Mouse (Mus musculus) hindbrain, embryonic 10.5 days (tissue): ENCODE data around the gene Fggy. TPM values are rescaled to one million over a fixed set of nuclear protein-coding genes. Genes with fewer than 3 reads are reported as not detected.

Experiments used
- DNase-seq: peaks from one replicate; pipeline ENCODE4 v3.0.0-alpha.2; 2017; ENCODE audit warnings: low spot score
- H3K27ac ChIP-seq: fragments of 300-500 bp; sonication (generic); 2 replicates; pipeline ENCODE4 v1.5.1; 2016; ENCODE audit warnings: mild to moderate bottlenecking, moderate library complexity
- H3K27me3 ChIP-seq: fragments of 300-500 bp; sonication (generic); 2 replicates; pipeline ENCODE4 v1.6.1; 2016; ENCODE audit warnings: mild to moderate bottlenecking; ENCODE audit not compliant: poor library complexity, insufficient read depth, severe bottlenecking
- H3K36me3 ChIP-seq: fragments of 300-500 bp; sonication (generic); 2 replicates; pipeline ENCODE4 v1.6.1; 2016; ENCODE audit warnings: mild to moderate bottlenecking, moderate library complexity
- H3K4me1 ChIP-seq: fragments of 300-500 bp; sonication (generic); replicated peaks from 2 replicates; pipeline ENCODE4 v1.6.1; 2016; ENCODE audit warnings: mild to moderate bottlenecking
- H3K4me3 ChIP-seq: fragments of 300-500 bp; sonication (generic); 2 replicates; pipeline ENCODE4 v1.5.1; 2016; ENCODE audit warnings: mild to moderate bottlenecking, moderate library complexity
- H3K9me3 ChIP-seq: fragments of 300-500 bp; sonication (generic); 2 replicates; pipeline ENCODE4 v1.6.1; 2016; ENCODE audit warnings: mild to moderate bottlenecking, moderate library complexity
- WGBS: fragments of 180-500 bp; shearing (Covaris S2); methylation state at CpG from one replicate; pipeline ENCODE4 v1.1.7; 2016; 5-methylcytosine and 5-hydroxymethylcytosine counted together
- polyA plus RNA-seq: library from polyadenylated mRNA; unstranded; fragments of >200 nt; fragmentation: Nextera tagmentation; extraction: Ambion mirVana; gene quantifications from 2 replicates; pipeline ENCODE4 v1.2.1, GENCODE M21; 2016

Fggy gene
- polyA plus RNA-seq, 1 experiment from 2014 or later: 7.5 TPM

GRCm38 (mm10) chr4:95787609-95788008, 230.3 kb downstream of the Fggy start:
- WGBS: 52% methylated on average over 2 of the region's 2 CpGs
- H3K27ac ChIP-seq: no peak overlapping the region
- peaks cover 7% of the 10 kb centered on the region; the same call in 1 of the 2 replicates for H3K4me1 ChIP-seq
- no peaks in the 10 kb centered on the region for H3K9me3 ChIP-seq
- H3K4me3 ChIP-seq: no peak overlapping the region
- no peak for DNase-seq
- no peaks in the 10 kb centered on the region for H3K36me3 ChIP-seq
- no peaks in the 10 kb centered on the region for H3K27me3 ChIP-seq

- Histone ChIP-seq H3K27me3 (no peaks in the 10 kb centered on the region), H3K27ac (no peak overlapping the region), H3K4me1 (peaks cover 10% of the 10 kb centered on the region; the same call in 1 of the 2 replicates), H3K36me3 (no peaks in the 10 kb centered on the region), H3K4me3 (no peak overlapping the region), H3K9me3 (no peaks in the 10 kb centered on the region)
- DNase-seq: no peak
- 87% methylated on average over 2 of the region's 2 CpGs for WGBS
Observed at GRCm38 (mm10) chr4:95788867-95789266, 231.6 kb downstream of the Fggy start.

- no peak for DNase-seq
- no peak overlapping the region for H3K27ac ChIP-seq
- no peak overlapping the region for H3K4me3 ChIP-seq
- H3K27me3 ChIP-seq: no peaks in the 10 kb centered on the region
- WGBS: 82% methylated on average over 3 of the region's 3 CpGs
- peaks cover 16% of the 10 kb centered on the region; the same call in 1 of the 2 replicates for H3K4me1 ChIP-seq
- H3K9me3 ChIP-seq: no peaks in the 10 kb centered on the region
- H3K36me3 ChIP-seq: no peaks in the 10 kb centered on the region
Observed at GRCm38 (mm10) chr4:95791913-95792475, 234.7 kb downstream of the Fggy start.

GRCm38 (mm10) chr4:95793647-95794328, 236.5 kb downstream of the Fggy start:
- Histone ChIP-seq H3K27ac (no peak overlapping the region), H3K4me1 (peaks cover 13% of the 10 kb centered on the region; the same call in 1 of the 2 replicates), H3K27me3 (no peaks in the 10 kb centered on the region), H3K4me3 (no peak overlapping the region), H3K36me3 (no peaks in the 10 kb centered on the region), H3K9me3 (no peaks in the 10 kb centered on the region)
- DNase-seq: no peak
- WGBS: 61% methylated on average over 7 of the region's 7 CpGs

- no peaks in the 10 kb centered on the region for H3K27me3 ChIP-seq
- no peak overlapping the region for H3K4me3 ChIP-seq
- 60% methylated on average over 6 of the region's 6 CpGs for WGBS
- peaks cover 9% of the 10 kb centered on the region; the same call in 1 of the 2 replicates for H3K4me1 ChIP-seq
- H3K27ac ChIP-seq: peak overlapping the region; percentile 59; the same call in 1 of the 2 replicates
- H3K9me3 ChIP-seq: no peaks in the 10 kb centered on the region
- peak; percentile 29 for DNase-seq
- H3K36me3 ChIP-seq: no peaks in the 10 kb centered on the region
Observed at GRCm38 (mm10) chr4:95794651-95795050, 237.3 kb downstream of the Fggy start.

- no peak overlapping the region for H3K4me3 ChIP-seq
- H3K9me3 ChIP-seq: no peaks in the 10 kb centered on the region
- WGBS: 84% methylated on average over 2 of the region's 2 CpGs
- H3K4me1 ChIP-seq: peaks cover 9% of the 10 kb centered on the region; the same call in 1 of the 2 replicates
- H3K27ac ChIP-seq: no peak overlapping the region
- no peaks in the 10 kb centered on the region for H3K36me3 ChIP-seq
- no peaks in the 10 kb centered on the region for H3K27me3 ChIP-seq
- no peak for DNase-seq
Observed at GRCm38 (mm10) chr4:95795283-95795682, 238.0 kb downstream of the Fggy start.

- Histone ChIP-seq H3K36me3 (no peaks in the 10 kb centered on the region), H3K9me3 (no peaks in the 10 kb centered on the region), H3K4me3 (no peak overlapping the region), H3K27me3 (no peaks in the 10 kb centered on the region), H3K27ac (no peak overlapping the region), H3K4me1 (peaks cover 16% of the 10 kb centered on the region)
- no peak for DNase-seq
- 65% methylated on average over 2 of the region's 2 CpGs for WGBS
Observed at GRCm38 (mm10) chr4:95819650-95820049, 262.3 kb downstream of the Fggy start.

- peak; percentile 48 for DNase-seq
- H3K27ac ChIP-seq: no peak overlapping the region
- H3K4me1 ChIP-seq: peaks cover 16% of the 10 kb centered on the region
- no peaks in the 10 kb centered on the region for H3K36me3 ChIP-seq
- 67% methylated on average over 3 of the region's 3 CpGs for WGBS
- H3K27me3 ChIP-seq: no peaks in the 10 kb centered on the region
- no peaks in the 10 kb centered on the region for H3K9me3 ChIP-seq
- H3K4me3 ChIP-seq: no peak overlapping the region
Observed at GRCm38 (mm10) chr4:95821906-95822579, 264.7 kb downstream of the Fggy start.

GRCm38 (mm10) chr4:95828164-95828563, 270.9 kb downstream of the Fggy start:
- Histone ChIP-seq H3K9me3 (no peaks in the 10 kb centered on the region), H3K27me3 (no peaks in the 10 kb centered on the region), H3K36me3 (no peaks in the 10 kb centered on the region), H3K4me3 (no peak overlapping the region), H3K27ac (no peak overlapping the region), H3K4me1 (peaks cover 16% of the 10 kb centered on the region)
- no peak for DNase-seq
- 92% methylated on average over 4 of the region's 4 CpGs for WGBS

- no peak overlapping the region; the same call in 1 of the 2 replicates for H3K27ac ChIP-seq
- WGBS: 56% methylated on average over 2 of the region's 2 CpGs
- H3K4me1 ChIP-seq: peaks cover 16% of the 10 kb centered on the region
- H3K4me3 ChIP-seq: no peak overlapping the region
- no peaks in the 10 kb centered on the region for H3K27me3 ChIP-seq
- DNase-seq: no peak
- no peaks in the 10 kb centered on the region for H3K9me3 ChIP-seq
- no peaks in the 10 kb centered on the region for H3K36me3 ChIP-seq
Observed at GRCm38 (mm10) chr4:95830320-95830719, 273.0 kb downstream of the Fggy start.

- 0 out of 2 replicates have a peak, but pooled peaks cover 12% of the 10 kb centered on the region for H3K4me1 ChIP-seq
- no peak overlapping the region; the same call in 1 of the 2 replicates for H3K27ac ChIP-seq
- H3K27me3 ChIP-seq: no peaks in the 10 kb centered on the region
- DNase-seq: no peak
- H3K9me3 ChIP-seq: no peaks in the 10 kb centered on the region
- WGBS: 91% methylated on average over 1 of the region's 1 CpGs
- H3K4me3 ChIP-seq: no peak overlapping the region
- no peaks in the 10 kb centered on the region for H3K36me3 ChIP-seq
Observed at GRCm38 (mm10) chr4:95839860-95840259, 282.6 kb downstream of the Fggy start.

- DNase-seq: no peak
- no peak overlapping the region for H3K27ac ChIP-seq
- 64% methylated on average over 6 of the region's 6 CpGs for WGBS
- H3K4me1 ChIP-seq: peaks cover 13% of the 10 kb centered on the region
- no peak overlapping the region for H3K4me3 ChIP-seq
- H3K36me3 ChIP-seq: no peaks in the 10 kb centered on the region
- no peaks in the 10 kb centered on the region for H3K9me3 ChIP-seq
- H3K27me3 ChIP-seq: no peaks in the 10 kb centered on the region
Observed at GRCm38 (mm10) chr4:95840389-95841053, 283.2 kb downstream of the Fggy start.
